Mouse (Mus musculus) midbrain, embryonic 11.5 days (tissue): ENCODE results near the gene Fryl. TPM values are rescaled to one million over a fixed set of nuclear protein-coding genes. Genes with fewer than 3 reads are reported as not detected.

Experiments used
- ATAC-seq: fragments of 200-750 bp; cut with Nextera tagmentation; 2 replicates; pipeline ENCODE4 v1.8.0; 2017; ENCODE audit warnings: moderate TSS enrichment, moderate library complexity; ENCODE audit not compliant: low FRiP score
- DNase-seq: peaks from one replicate; pipeline ENCODE4 v3.0.0; 2015; ENCODE audit warnings: low spot score; ENCODE audit errors: missing footprints
- H3K27ac ChIP-seq: fragments of 300-500 bp; sonication (generic); 2 replicates; pipeline ENCODE4 v1.5.1; 2014; ENCODE audit warnings: low read depth, low read length
- H3K27me3 ChIP-seq: fragments of 300-500 bp; sonication (generic); 2 replicates; pipeline ENCODE4 v1.6.1; 2014; ENCODE audit warnings: mild to moderate bottlenecking, low read length, moderate library complexity, mixed read lengths; ENCODE audit not compliant: control insufficient read depth, insufficient read depth
- H3K36me3 ChIP-seq: fragments of 300-500 bp; sonication (generic); 2 replicates; pipeline ENCODE4 v1.6.1; 2014; ENCODE audit warnings: mild to moderate bottlenecking, low read length, moderate library complexity, mixed read lengths; ENCODE audit not compliant: control insufficient read depth, insufficient read depth
- H3K4me1 ChIP-seq: fragments of 300-500 bp; sonication (generic); 2 replicates; pipeline ENCODE4 v1.6.1; 2014; ENCODE audit warnings: low read length; ENCODE audit not compliant: control insufficient read depth, insufficient read depth
- H3K4me2 ChIP-seq: fragments of 300-500 bp; sonication (generic); 2 replicates; pipeline ENCODE4 v1.6.1; 2014; ENCODE audit warnings: mild to moderate bottlenecking, moderate library complexity
- H3K4me3 ChIP-seq: fragments of 300-500 bp; sonication (generic); 2 replicates; pipeline ENCODE4 v1.5.1; 2014; ENCODE audit warnings: low read depth, low read length
- H3K9ac ChIP-seq: fragments of 300-500 bp; sonication (generic); 2 replicates; pipeline ENCODE4 v1.6.1; 2014; ENCODE audit warnings: low read length
- H3K9me3 ChIP-seq: fragments of 300-500 bp; sonication (generic); 2 replicates; pipeline ENCODE4 v1.6.1; 2016; ENCODE audit warnings: low read length; ENCODE audit not compliant: control insufficient read depth
- WGBS: fragments of 180-500 bp; shearing (Covaris S2); extraction: QIAGEN DNeasy Blood & Tissue Kit; methylation state at CpG from one replicate; pipeline ENCODE4 v1.1.7; 2014; 5-methylcytosine and 5-hydroxymethylcytosine counted together
- polyA plus RNA-seq: library from polyadenylated mRNA; unstranded; fragments of >200 nt; fragmentation: Nextera tagmentation; extraction: Ambion mirVana; gene quantifications from 2 replicates; pipeline ENCODE4 v1.2.1, GENCODE M21; 2014

Fryl gene
- polyA plus RNA-seq, 1 experiment from 2014 or later = 39.0 TPM

GRCm38 (mm10) chr5:73188164-73188563, 68.3 kb downstream of the Fryl start:
- H3K9ac ChIP-seq = no peak overlapping the region
- no peaks in the 10 kb centered on the region for H3K36me3 ChIP-seq
- WGBS = 88% methylated on average over 5 of the region's 5 CpGs
- no peaks in the 10 kb centered on the region; the same call in 1 of the 2 replicates for H3K4me1 ChIP-seq
- no peak overlapping the region for H3K27ac ChIP-seq
- no peak overlapping the region for H3K4me3 ChIP-seq
- DNase-seq = no peak
- H3K4me2 ChIP-seq = no peak overlapping the region
- no peaks in the 10 kb centered on the region for H3K27me3 ChIP-seq
- no peaks in the 10 kb centered on the region for H3K9me3 ChIP-seq
- no peak for ATAC-seq

DNA sequence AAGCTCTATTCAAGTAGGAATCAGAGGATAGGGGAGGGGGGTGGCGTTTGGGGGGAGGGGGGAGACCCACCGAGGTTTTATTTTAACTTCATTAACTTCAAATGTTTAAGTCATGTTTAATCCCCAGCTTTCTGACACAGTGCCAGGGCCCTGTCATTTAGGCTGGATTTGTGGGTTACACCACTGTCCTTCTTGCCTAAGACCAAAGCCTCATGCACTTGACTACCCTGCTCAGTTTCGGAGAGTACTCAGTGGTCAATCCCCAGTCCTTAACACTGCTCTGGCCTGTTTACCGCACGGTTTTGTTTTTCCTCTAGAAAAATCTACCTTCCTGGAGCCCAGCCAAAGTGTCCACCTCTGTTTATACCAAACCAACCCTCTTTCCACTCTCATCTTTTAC, 69.5 kb downstream of the Fryl start:
- H3K36me3 ChIP-seq = no peaks in the 10 kb centered on the region
- DNase-seq = no peak
- no peaks in the 10 kb centered on the region; the same call in 1 of the 2 replicates for H3K4me1 ChIP-seq
- ATAC-seq = no peak
- H3K27me3 ChIP-seq = no peaks in the 10 kb centered on the region
- no peak overlapping the region for H3K4me2 ChIP-seq
- no peak overlapping the region for H3K27ac ChIP-seq
- no peak overlapping the region for H3K4me3 ChIP-seq
- no peaks in the 10 kb centered on the region for H3K9me3 ChIP-seq
- no peak overlapping the region for H3K9ac ChIP-seq
- WGBS = 94% methylated on average over 5 of the region's 5 CpGs

GRCm38 (mm10) chr5:73185424-73185823, 71.0 kb downstream of the Fryl start:
- no peak overlapping the region for H3K4me3 ChIP-seq
- H3K4me2 ChIP-seq = no peak overlapping the region
- DNase-seq (no peak), ATAC-seq (no peak)
- H3K27me3 ChIP-seq = no peaks in the 10 kb centered on the region
- WGBS = 94% methylated on average over 4 of the region's 4 CpGs
- no peaks in the 10 kb centered on the region for H3K36me3 ChIP-seq
- H3K4me1 ChIP-seq = no peaks in the 10 kb centered on the region
- H3K27ac ChIP-seq = no peak overlapping the region
- no peak overlapping the region for H3K9ac ChIP-seq
- H3K9me3 ChIP-seq = no peaks in the 10 kb centered on the region

DNA sequence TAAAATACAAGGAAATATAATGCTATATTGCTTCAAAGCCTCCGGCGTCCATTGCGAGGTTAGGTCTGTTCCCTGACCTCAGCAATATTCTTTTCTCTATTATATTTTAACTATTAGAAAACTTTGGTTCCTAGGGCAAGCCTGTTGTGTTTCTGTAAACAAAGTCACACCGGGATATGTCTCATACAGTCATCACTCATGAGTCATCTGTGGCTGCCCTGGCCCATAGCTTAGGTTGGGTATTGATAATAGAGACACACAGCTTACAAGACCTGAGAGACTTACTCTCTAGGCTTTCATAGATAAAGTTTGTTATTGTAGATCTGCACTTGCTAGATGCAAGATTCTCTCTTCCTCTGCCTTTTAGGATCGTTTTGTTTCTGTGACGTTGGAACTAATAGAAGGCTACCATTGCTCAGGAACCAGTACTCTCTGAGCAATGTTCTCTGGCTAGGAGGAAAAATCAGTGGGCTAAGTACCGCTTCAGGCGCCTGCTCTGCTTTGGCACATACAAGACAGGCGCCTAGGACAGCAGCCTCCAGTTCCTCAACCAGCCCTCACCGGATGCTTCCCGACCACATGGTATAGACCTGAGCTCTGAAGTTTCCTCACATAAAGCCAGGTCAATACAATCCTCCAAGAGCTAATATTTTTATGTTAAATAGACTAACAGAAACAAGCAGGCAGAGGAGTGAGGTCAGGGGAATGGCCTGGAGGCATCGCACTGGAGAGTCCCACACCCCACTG, 73.5 kb downstream of the Fryl start:
- no peak overlapping the region for H3K27ac ChIP-seq
- no peak for DNase-seq
- H3K4me1 ChIP-seq = no peaks in the 10 kb centered on the region
- no peak overlapping the region for H3K4me3 ChIP-seq
- WGBS = 92% methylated on average over 12 of the region's 12 CpGs
- no peaks in the 10 kb centered on the region for H3K27me3 ChIP-seq
- H3K9ac ChIP-seq = no peak overlapping the region
- no peak overlapping the region for H3K4me2 ChIP-seq
- no peak for ATAC-seq
- H3K36me3 ChIP-seq = no peaks in the 10 kb centered on the region
- H3K9me3 ChIP-seq = no peaks in the 10 kb centered on the region

DNA sequence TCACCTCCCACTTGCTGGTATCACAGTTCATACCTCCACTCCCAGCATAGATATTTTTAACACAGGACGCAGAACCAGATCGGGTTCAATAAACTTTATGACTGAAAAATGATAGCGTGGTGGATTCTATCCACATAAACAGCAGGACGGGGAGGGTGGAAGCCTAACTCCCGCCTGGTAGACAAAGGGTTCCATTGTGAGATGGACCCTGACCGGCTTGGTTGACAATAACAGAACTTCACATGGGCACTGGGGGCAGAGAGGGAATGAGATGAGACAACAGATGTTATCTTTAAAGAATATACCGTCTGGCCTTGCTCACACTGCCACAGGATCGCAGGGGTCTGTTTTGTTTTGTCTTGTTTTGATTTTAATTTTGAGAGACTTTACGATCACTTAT, 74.2 kb downstream of the Fryl start:
- Histone ChIP-seq H3K4me3 (no peak overlapping the region), H3K9me3 (no peaks in the 10 kb centered on the region), H3K27me3 (no peaks in the 10 kb centered on the region), H3K4me1 (no peaks in the 10 kb centered on the region), H3K4me2 (no peak overlapping the region), H3K36me3 (no peaks in the 10 kb centered on the region), H3K27ac (no peak overlapping the region), H3K9ac (no peak overlapping the region)
- ATAC-seq (no peak), DNase-seq (no peak)
- WGBS = 75% methylated on average over 9 of the region's 9 CpGs

- WGBS = 76% methylated on average over 4 of the region's 4 CpGs
- H3K4me3 ChIP-seq = no peak overlapping the region
- H3K4me1 ChIP-seq = no peaks in the 10 kb centered on the region
- H3K4me2 ChIP-seq = no peak overlapping the region
- DNase-seq = no peak
- no peaks in the 10 kb centered on the region for H3K27me3 ChIP-seq
- no peaks in the 10 kb centered on the region for H3K9me3 ChIP-seq
- H3K27ac ChIP-seq = no peak overlapping the region
- no peak overlapping the region for H3K9ac ChIP-seq
- no peak for ATAC-seq
- H3K36me3 ChIP-seq = no peaks in the 10 kb centered on the region
Observed at GRCm38 (mm10) chr5:73176294-73176693, 80.1 kb downstream of the Fryl start.

GRCm38 (mm10) chr5:73175377-73176147, 80.9 kb downstream of the Fryl start:
- DNase-seq (no peak), ATAC-seq (no peak)
- no peaks in the 10 kb centered on the region for H3K27me3 ChIP-seq
- no peak overlapping the region for H3K4me3 ChIP-seq
- no peak overlapping the region for H3K9ac ChIP-seq
- no peaks in the 10 kb centered on the region for H3K4me1 ChIP-seq
- H3K36me3 ChIP-seq = no peaks in the 10 kb centered on the region
- H3K9me3 ChIP-seq = no peaks in the 10 kb centered on the region
- 90% methylated on average over 12 of the region's 12 CpGs for WGBS
- no peak overlapping the region for H3K27ac ChIP-seq
- no peak overlapping the region for H3K4me2 ChIP-seq

GRCm38 (mm10) chr5:73171876-73172480, 84.4 kb downstream of the Fryl start:
- Histone ChIP-seq H3K4me3 (no peak overlapping the region), H3K9me3 (no peaks in the 10 kb centered on the region), H3K4me1 (peaks cover 9% of the 10 kb centered on the region), H3K27ac (no peak overlapping the region), H3K4me2 (no peak overlapping the region), H3K27me3 (no peaks in the 10 kb centered on the region), H3K9ac (no peak overlapping the region), H3K36me3 (no peaks in the 10 kb centered on the region)
- ATAC-seq (no peak), DNase-seq (no peak)
- WGBS = 74% methylated on average over 12 of the region's 12 CpGs

GRCm38 (mm10) chr5:73171203-73171602, 85.2 kb downstream of the Fryl start:
- Histone ChIP-seq H3K9me3 (no peaks in the 10 kb centered on the region), H3K4me2 (no peak overlapping the region), H3K36me3 (no peaks in the 10 kb centered on the region), H3K4me1 (peaks cover 13% of the 10 kb centered on the region), H3K27me3 (no peaks in the 10 kb centered on the region), H3K27ac (no peak overlapping the region), H3K9ac (no peak overlapping the region), H3K4me3 (no peak overlapping the region)
- WGBS = 48% methylated on average over 1 of the region's 1 CpGs
- ATAC-seq = no peak
- DNase-seq = no peak
